28 mouse cellular contexts compared by ENCODE assay signal in genomic region chr2:115960615-115961014, GRCm38 (mm10).
DNase-seq lines count a peak whose midpoint lies in the region; ATAC-seq and TF ChIP-seq lines count a peak whose summit lies in the region.
"Had no signal": no experiment of that assay in that cellular context is flagged by ENCODE, and none has a peak within 500 bp of the region (broad histone marks: within the 10 kb centered on the region; RNA-seq: fewer than 3 reads in every experiment).

No protein-coding gene starts in this region.

- no peak for TF ChIP-seq CTCF in forebrain, postnatal 0 days (IDR thresholded peaks at IDR 0.05; ENCODE audit: low read depth)

- H3K9me3 ChIP-seq in forebrain, postnatal 0 days (ENCODE audit: low read length) = no peaks in the 10 kb centered on the region
- H3K9me3 ChIP-seq in forebrain, embryonic 14.5 days (replicated peaks; ENCODE audit: control insufficient read depth, low read length) = no peaks in the 10 kb centered on the region
- H3K9me3 ChIP-seq in heart, embryonic 10.5 days = no peaks in the 10 kb centered on the region
- H3K9me3 ChIP-seq: embryonic facial prominence, embryonic 13.5 days; embryonic facial prominence, embryonic 15.5 days; forebrain, embryonic 10.5 days; forebrain, embryonic 12.5 days; forebrain, embryonic 15.5 days had no signal

- 62% methylated on average over 7 of the region's 7 CpGs for WGBS in forebrain, postnatal 0 days
- WGBS in forebrain, embryonic 14.5 days = 92% methylated on average over 7 of the region's 7 CpGs
- 89% methylated on average over 7 of the region's 7 CpGs for WGBS in heart, embryonic 10.5 days

- H3K36me3 ChIP-seq in forebrain, postnatal 0 days (ENCODE audit: insufficient read depth) = no peaks in the 10 kb centered on the region
- peaks cover 5% of the 10 kb centered on the region; the same call in 1 of the 2 replicates for H3K36me3 ChIP-seq in forebrain, embryonic 14.5 days (ENCODE audit: control insufficient read depth, insufficient read depth, low read length)
- H3K36me3 ChIP-seq in heart, embryonic 10.5 days = no peaks in the 10 kb centered on the region
- H3K36me3 ChIP-seq: embryonic facial prominence, embryonic 13.5 days; embryonic facial prominence, embryonic 15.5 days; forebrain, embryonic 10.5 days; G1E had no signal

- ATAC-seq in forebrain, postnatal 0 days = 0 out of 2 replicates have a peak, but pooled peaks have one; percentile 17
- no peak for ATAC-seq in forebrain, embryonic 14.5 days
- ATAC-seq: activated CD4-positive, CD25-positive, alpha-beta regulatory T cell, adult 4 months; CD4-positive, CD25-positive, alpha-beta regulatory T cell, adult 4 months; forebrain, embryonic 15.5 days; Patski had no signal

- no peak overlapping the region for H3K4me2 ChIP-seq in forebrain, postnatal 0 days (ENCODE audit: low read depth)
- H3K4me2 ChIP-seq in forebrain, embryonic 14.5 days (ENCODE audit: low read length) = no peak overlapping the region
- H3K4me2 ChIP-seq: embryonic facial prominence, embryonic 13.5 days; embryonic facial prominence, embryonic 15.5 days; forebrain, embryonic 12.5 days; forebrain, embryonic 15.5 days had no signal

- H3K4me1 ChIP-seq in forebrain, postnatal 0 days (ENCODE audit: insufficient read depth) = 0 out of 2 replicates have a peak, but pooled peaks cover 9% of the 10 kb centered on the region
- H3K4me1 ChIP-seq in forebrain, embryonic 14.5 days (ENCODE audit: control insufficient read depth, insufficient read depth, low read length) = peaks cover 6% of the 10 kb centered on the region
- peaks cover 24% of the 10 kb centered on the region for H3K4me1 ChIP-seq in heart, embryonic 10.5 days

- H3K27me3 ChIP-seq in forebrain, postnatal 0 days (ENCODE audit: insufficient read depth, low read length) = no peaks in the 10 kb centered on the region
- no peaks in the 10 kb centered on the region for H3K27me3 ChIP-seq in forebrain, embryonic 14.5 days (replicated peaks; ENCODE audit: control insufficient read depth, insufficient read depth, low read length)
- H3K27me3 ChIP-seq in heart, embryonic 10.5 days (ENCODE audit: insufficient read depth, poor library complexity, severe bottlenecking) = no peaks in the 10 kb centered on the region
- H3K27me3 ChIP-seq: CH12.LX; embryonic facial prominence, embryonic 15.5 days; forebrain, embryonic 12.5 days; forebrain, embryonic 15.5 days; Patski had no signal

- no peak for DNase-seq in forebrain, postnatal 0 days
- no peak for DNase-seq in forebrain, embryonic 14.5 days (ENCODE audit: low spot score)
- DNase-seq in heart, adult 11 months = peak; percentile 48
- no peak for DNase-seq in heart, embryonic 10.5 days (ENCODE audit: low spot score)
- DNase-seq in brain, adult 2 months (ENCODE audit: low read depth, low spot score) = peak; percentile 45
- DNase-seq in urinary bladder, adult 2 months (ENCODE audit: low spot score) = no peak
- DNase-seq: adrenal gland, adult 8-10 months; adrenal gland, postnatal 14 days; adrenal gland, postnatal 36 days; B cell, adult 2 months; cerebellum, adult 11 months; cerebellum, adult 18-20 months; cerebellum, adult 8-10 months; cerebellum, adult 9-11 months; cerebellum, postnatal 14 days; cerebellum, postnatal 36 days; embryo, embryonic 11 days had no signal

- H3K9ac ChIP-seq in forebrain, postnatal 0 days = no peak overlapping the region
- H3K9ac ChIP-seq in forebrain, embryonic 14.5 days (ENCODE audit: low read length) = no peak overlapping the region
- H3K9ac ChIP-seq: embryonic facial prominence, embryonic 13.5 days; embryonic facial prominence, embryonic 15.5 days; forebrain, embryonic 12.5 days; forebrain, embryonic 15.5 days had no signal

- H3K4me3 ChIP-seq in forebrain, postnatal 0 days (ENCODE audit: low read depth, low read length) = no peak overlapping the region
- H3K4me3 ChIP-seq in forebrain, embryonic 14.5 days (ENCODE audit: low read depth, low read length) = no peak overlapping the region
- no peak overlapping the region for H3K4me3 ChIP-seq in heart, embryonic 10.5 days
- H3K4me3 ChIP-seq: embryonic facial prominence, embryonic 13.5 days; embryonic facial prominence, embryonic 15.5 days; erythroblast, embryonic 14.5 days; forebrain, embryonic 10.5 days; forebrain, embryonic 12.5 days; forebrain, embryonic 15.5 days had no signal

- H3K27ac ChIP-seq in forebrain, postnatal 0 days (ENCODE audit: low read depth, low read length) = 0 out of 2 replicates have a peak overlapping the region, but pooled peaks have one; percentile 21
- no peak overlapping the region for H3K27ac ChIP-seq in forebrain, embryonic 14.5 days (ENCODE audit: low read depth, low read length)
- H3K27ac ChIP-seq in heart, embryonic 10.5 days = no peak overlapping the region
- H3K27ac ChIP-seq: embryonic facial prominence, embryonic 13.5 days; embryonic facial prominence, embryonic 15.5 days; forebrain, embryonic 10.5 days; forebrain, embryonic 12.5 days; forebrain, embryonic 15.5 days had no signal

Comparison
In these comparisons a context has a peak if more than half of its experiments do, and no peak if none do; other contexts are left out.
1. DNase-seq: peak in heart, adult 11 months (single experiment) and brain, adult 2 months (single experiment); none in forebrain, postnatal 0 days (single experiment), forebrain, embryonic 14.5 days (single experiment), heart, embryonic 10.5 days (single experiment) and urinary bladder, adult 2 months (single experiment).